Mouse (Mus musculus): Measurements from ENCODE around the gene Zfp800. TPM values are rescaled to one million over a fixed set of nuclear protein-coding genes. Genes with fewer than 3 reads are reported as not detected.

Gene Zfp800
- polyA plus RNA-seq (2012; rRNA removed) = 8.5 and 10.8 TPM in 2 replicates

GRCm38 (mm10) chr6:28397681-28398203 is at the start of gene Zfp800:
Zfp800 (minus strand) TSS chr6:28398005.
- Histone ChIP-seq H3K27ac (ENCODE audit: control insufficient read depth, insufficient read depth, low read length) (no peak within 1 kb of the TSS), H3K36me3 (ENCODE audit: control insufficient read depth, insufficient read depth, low read length) (no peaks in the 10 kb centered on the region), H3K4me1 (replicated peaks; ENCODE audit: control insufficient read depth, insufficient read depth, low read length) (peaks cover 6% of the 10 kb centered on the region; the same call in 1 of the 2 replicates), H3K27me3 (ENCODE audit: control insufficient read depth, insufficient read depth, low read length) (no peaks in the 10 kb centered on the region), H3K4me3 (ENCODE audit: control insufficient read depth, insufficient read depth, low read length) (peak within 1 kb of the TSS; percentile 54)
- under 1% methylated on average over 33 of the region's 33 CpGs for WGBS
- no peak for TF ChIP-seq POLR2A (IDR thresholded peaks at IDR 0.05; ENCODE audit: control insufficient read depth, extremely low read depth, insufficient read depth, low read length, poor library complexity)
- 0 out of 2 replicates have a peak, but pooled peaks have one; percentile 9 for TF ChIP-seq CTCF (IDR thresholded peaks at IDR 0.05; ENCODE audit: borderline replicate concordance, control insufficient read depth, extremely low read depth, insufficient read depth, low read length, poor library complexity)
- DNase-seq = peak; percentile 28

GRCm38 (mm10) chr6:28431538-28431855 is 33.7 kb upstream of the Zfp800 start:
- DNase-seq = no peak
- Histone ChIP-seq H3K36me3 (ENCODE audit: control insufficient read depth, insufficient read depth, low read length) (no peaks in the 10 kb centered on the region), H3K4me1 (replicated peaks; ENCODE audit: control insufficient read depth, insufficient read depth, low read length) (peaks cover 6% of the 10 kb centered on the region), H3K27ac (ENCODE audit: control insufficient read depth, insufficient read depth, low read length) (no peak overlapping the region), H3K27me3 (ENCODE audit: control insufficient read depth, insufficient read depth, low read length) (no peaks in the 10 kb centered on the region), H3K4me3 (ENCODE audit: control insufficient read depth, insufficient read depth, low read length) (no peak overlapping the region)
- 92% methylated on average over 6 of the region's 6 CpGs for WGBS
- TF ChIP-seq CTCF (IDR thresholded peaks at IDR 0.05; ENCODE audit: borderline replicate concordance, control insufficient read depth, extremely low read depth, insufficient read depth, low read length, poor library complexity) (no peak), POLR2A (IDR thresholded peaks at IDR 0.05; ENCODE audit: control insufficient read depth, extremely low read depth, insufficient read depth, low read length, poor library complexity) (no peak)

- 92% methylated on average over 10 of the region's 10 CpGs for WGBS
- TF ChIP-seq CTCF (IDR thresholded peaks at IDR 0.05; ENCODE audit: borderline replicate concordance, control insufficient read depth, extremely low read depth, insufficient read depth, low read length, poor library complexity) (no peak), POLR2A (IDR thresholded peaks at IDR 0.05; ENCODE audit: control insufficient read depth, extremely low read depth, insufficient read depth, low read length, poor library complexity) (no peak)
Observed at GRCm38 (mm10) chr6:28430795-28431537, 33.2 kb upstream of the Zfp800 start.

GRCm38 (mm10) chr6:28429870-28430269 is 32.1 kb upstream of the Zfp800 start:
- no peak for DNase-seq
- no peak overlapping the region for H3K27ac ChIP-seq (ENCODE audit: control insufficient read depth, insufficient read depth, low read length)
- peaks cover 12% of the 10 kb centered on the region for H3K4me1 ChIP-seq (replicated peaks; ENCODE audit: control insufficient read depth, insufficient read depth, low read length)
- 97% methylated on average over 11 of the region's 11 CpGs for whole genome bisulfite sequencing
- no peaks in the 10 kb centered on the region for H3K27me3 ChIP-seq (ENCODE audit: control insufficient read depth, insufficient read depth, low read length)
- H3K4me3 ChIP-seq (ENCODE audit: control insufficient read depth, insufficient read depth, low read length) = no peak overlapping the region
- peaks cover 5% of the 10 kb centered on the region; the same call in 1 of the 2 replicates for H3K36me3 ChIP-seq (ENCODE audit: control insufficient read depth, insufficient read depth, low read length)
- TF ChIP-seq CTCF (IDR thresholded peaks at IDR 0.05; ENCODE audit: borderline replicate concordance, control insufficient read depth, extremely low read depth, insufficient read depth, low read length, poor library complexity) = no peak
- TF ChIP-seq POLR2A (IDR thresholded peaks at IDR 0.05; ENCODE audit: control insufficient read depth, extremely low read depth, insufficient read depth, low read length, poor library complexity) = no peak

More at GRCm38 (mm10) chr6:28430795-28431537, 33.2 kb upstream of the Zfp800 start:
- peaks cover 3% of the 10 kb centered on the region; the same call in 1 of the 2 replicates for H3K36me3 ChIP-seq (ENCODE audit: control insufficient read depth, insufficient read depth, low read length)
- no peak for DNase-seq
- no peak overlapping the region for H3K27ac ChIP-seq (ENCODE audit: control insufficient read depth, insufficient read depth, low read length)
- peaks cover 11% of the 10 kb centered on the region for H3K4me1 ChIP-seq (replicated peaks; ENCODE audit: control insufficient read depth, insufficient read depth, low read length)
- H3K27me3 ChIP-seq (ENCODE audit: control insufficient read depth, insufficient read depth, low read length) = no peaks in the 10 kb centered on the region
- no peak overlapping the region for H3K4me3 ChIP-seq (ENCODE audit: control insufficient read depth, insufficient read depth, low read length)

GRCm38 (mm10) chr6:28428290-28428689 is 30.5 kb upstream of the Zfp800 start, which contains the start of gene Gcc1:
Gcc1 (minus strand) TSS chr6:28428390.
- Histone ChIP-seq H3K27ac (ENCODE audit: control insufficient read depth, insufficient read depth, low read length) (no peak within 1 kb of the TSS), H3K4me3 (ENCODE audit: control insufficient read depth, insufficient read depth, low read length) (no peak within 1 kb of the TSS), H3K27me3 (ENCODE audit: control insufficient read depth, insufficient read depth, low read length) (no peaks in the 10 kb centered on the region), H3K36me3 (ENCODE audit: control insufficient read depth, insufficient read depth, low read length) (peaks cover 5% of the 10 kb centered on the region; the same call in 1 of the 2 replicates), H3K4me1 (replicated peaks; ENCODE audit: control insufficient read depth, insufficient read depth, low read length) (peaks cover 20% of the 10 kb centered on the region)
- DNase-seq = no peak
- TF ChIP-seq POLR2A (IDR thresholded peaks at IDR 0.05; ENCODE audit: control insufficient read depth, extremely low read depth, insufficient read depth, low read length, poor library complexity) (no peak), CTCF (IDR thresholded peaks at IDR 0.05; ENCODE audit: borderline replicate concordance, control insufficient read depth, extremely low read depth, insufficient read depth, low read length, poor library complexity) (no peak)
- WGBS = 95% methylated on average over 3 of the region's 3 CpGs

GRCm38 (mm10) chr6:28427096-28427839 is 29.5 kb upstream of the Zfp800 start, which contains the start of gene Fscn3:
Fscn3 (plus strand) TSS chr6:28427789.
- Histone ChIP-seq H3K4me3 (ENCODE audit: control insufficient read depth, insufficient read depth, low read length) (no peak within 1 kb of the TSS), H3K4me1 (replicated peaks; ENCODE audit: control insufficient read depth, insufficient read depth, low read length) (peaks cover 20% of the 10 kb centered on the region), H3K27me3 (ENCODE audit: control insufficient read depth, insufficient read depth, low read length) (no peaks in the 10 kb centered on the region), H3K27ac (ENCODE audit: control insufficient read depth, insufficient read depth, low read length) (peak within 1 kb of the TSS; percentile 70; the same call in 1 of the 2 replicates), H3K36me3 (ENCODE audit: control insufficient read depth, insufficient read depth, low read length) (peaks cover 5% of the 10 kb centered on the region; the same call in 1 of the 2 replicates)
- peak; percentile 70 for DNase-seq
- TF ChIP-seq POLR2A (IDR thresholded peaks at IDR 0.05; ENCODE audit: control insufficient read depth, extremely low read depth, insufficient read depth, low read length, poor library complexity) (no peak), CTCF (IDR thresholded peaks at IDR 0.05; ENCODE audit: borderline replicate concordance, control insufficient read depth, extremely low read depth, insufficient read depth, low read length, poor library complexity) (no peak)
- WGBS = 61% methylated on average over 3 of the region's 3 CpGs
